In the genomic region with DNA sequence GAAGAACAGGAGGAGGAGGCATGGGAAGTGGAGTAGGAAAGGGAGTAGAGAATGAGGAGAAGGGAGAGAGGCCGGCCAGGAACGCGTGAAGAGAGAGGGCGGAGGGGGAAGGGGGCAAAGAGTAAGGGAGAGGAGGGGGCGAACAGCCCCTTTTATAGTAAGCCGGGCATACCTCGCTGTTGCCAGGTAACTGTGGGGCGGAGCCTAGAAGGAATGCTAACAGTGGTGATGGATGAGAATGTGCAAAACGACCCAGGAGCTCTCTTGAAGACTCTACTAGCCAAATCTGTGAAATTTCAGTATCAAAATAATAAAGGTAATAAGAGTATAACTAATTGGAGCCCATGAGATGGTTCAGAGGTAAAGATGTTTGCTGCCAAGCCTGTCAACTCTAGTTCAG, we compare ENCODE assay signal across 8 mouse cellular contexts. TPM values are rescaled to one million over a fixed set of nuclear protein-coding genes. Genes with fewer than 3 reads are reported as not detected.
DNase-seq lines count a peak whose midpoint lies in the region; ATAC-seq and TF ChIP-seq lines count a peak whose summit lies in the region.

No protein-coding gene starts in this region.

- H3K9ac ChIP-seq in heart, embryonic 15.5 days, result peak overlapping the region; percentile 79
- peak overlapping the region; percentile 89 for H3K9ac ChIP-seq in stomach, postnatal 0 days (ENCODE audit: low read length)

- WGBS in cerebellum, adult 2 months, result under 1% methylated on average over 9 of the region's 9 CpGs
- WGBS in heart, embryonic 15.5 days, result 2% methylated on average over 9 of the region's 9 CpGs
- WGBS in stomach, postnatal 0 days, result 0% methylated on average over 9 of the region's 9 CpGs

- no peak for TF ChIP-seq POLR2A in cerebellum, adult 2 months (IDR thresholded peaks at IDR 0.05; ENCODE audit: borderline replicate concordance, insufficient read depth, low read length)

- no peaks in the 10 kb centered on the region for H3K27me3 ChIP-seq in megakaryocyte, embryonic 14.5 days (replicated peaks)
- no peaks in the 10 kb centered on the region for H3K27me3 ChIP-seq in cerebellum, adult 2 months (ENCODE audit: control insufficient read depth, insufficient read depth, low read length)
- no peaks in the 10 kb centered on the region for H3K27me3 ChIP-seq in heart, embryonic 15.5 days
- no peaks in the 10 kb centered on the region for H3K27me3 ChIP-seq in stomach, postnatal 0 days (ENCODE audit: control insufficient read depth, insufficient read depth, low read length)

- H3K4me3 ChIP-seq in megakaryocyte, embryonic 14.5 days (replicated peaks), result peak overlapping the region; percentile 97
- peak overlapping the region; percentile 75 for H3K4me3 ChIP-seq in cerebellum, adult 2 months (replicated peaks; ENCODE audit: insufficient read depth, low read depth, low read length)
- H3K4me3 ChIP-seq in heart, embryonic 15.5 days, result peak overlapping the region; percentile 65
- peak overlapping the region; percentile 79 for H3K4me3 ChIP-seq in stomach, postnatal 0 days (ENCODE audit: low read depth, low read length)

- peak overlapping the region; percentile 75; the same call in 1 of the 2 replicates for H3K27ac ChIP-seq in cerebellum, adult 2 months (ENCODE audit: insufficient read depth, low read length)
- peak overlapping the region; percentile 88 for H3K27ac ChIP-seq in heart, embryonic 15.5 days
- H3K27ac ChIP-seq in stomach, postnatal 0 days (replicated peaks), result peak overlapping the region; percentile 96

- TF ChIP-seq EP300 in stomach, postnatal 0 days (optimal IDR thresholded peaks at IDR 0.05), result no peak

- DNase-seq in cerebellum, adult 2 months, result peak; percentile 23 to 38
- peak; percentile 25 to 56 for DNase-seq in kidney, postnatal 36 days
- peak; percentile 16 to 30 for DNase-seq in lung, postnatal 4 days
- DNase-seq in stomach, postnatal 0 days (ENCODE audit: low spot score), result peak; percentile 41

- H3K4me2 ChIP-seq in heart, embryonic 15.5 days, result peak overlapping the region; percentile 81
- H3K4me2 ChIP-seq in stomach, postnatal 0 days (replicated peaks; ENCODE audit: low read depth), result peak overlapping the region; percentile 87

- no peak for TF ChIP-seq CTCF in cerebellum, adult 2 months (IDR thresholded peaks at IDR 0.05; ENCODE audit: borderline replicate concordance, insufficient read depth, low read depth, low read length)
- TF ChIP-seq CTCF in stomach, postnatal 0 days (IDR thresholded peaks at IDR 0.05; ENCODE audit: low read depth), result no peak

- H3K9me3 ChIP-seq in megakaryocyte, embryonic 14.5 days, result no peaks in the 10 kb centered on the region
- H3K9me3 ChIP-seq in heart, embryonic 15.5 days (replicated peaks), result no peaks in the 10 kb centered on the region
- no peaks in the 10 kb centered on the region for H3K9me3 ChIP-seq in stomach, postnatal 0 days (ENCODE audit: control insufficient read depth, low read length)

- peaks cover 29% of the 10 kb centered on the region for H3K36me3 ChIP-seq in megakaryocyte, embryonic 14.5 days (replicated peaks; ENCODE audit: low read length)
- no peaks in the 10 kb centered on the region for H3K36me3 ChIP-seq in heart, embryonic 15.5 days
- no peaks in the 10 kb centered on the region for H3K36me3 ChIP-seq in stomach, postnatal 0 days (ENCODE audit: control insufficient read depth, insufficient read depth, low read length)

- ATAC-seq in megakaryocyte, adult 5-6 weeks (ENCODE audit: poor library complexity, severe bottlenecking), result no peak
- ATAC-seq in heart, embryonic 15.5 days (replicated peaks; ENCODE audit: insufficient number of reproducible peaks, insufficient read depth, low FRiP score, low read depth), result no peak
- peak; percentile 8 for ATAC-seq in stomach, postnatal 0 days (ENCODE audit: low FRiP score, low TSS enrichment)
- ATAC-seq in inflammation-experienced regulatory T-cells, adult 6 months, result no peak

- peaks cover 46% of the 10 kb centered on the region for H3K4me1 ChIP-seq in megakaryocyte, embryonic 14.5 days
- no peaks in the 10 kb centered on the region; the same call in none of the 2 replicates for H3K4me1 ChIP-seq in cerebellum, adult 2 months (ENCODE audit: control insufficient read depth, insufficient read depth, low read length)
- peaks cover 18% of the 10 kb centered on the region for H3K4me1 ChIP-seq in heart, embryonic 15.5 days (replicated peaks)
- no peaks in the 10 kb centered on the region for H3K4me1 ChIP-seq in stomach, postnatal 0 days (replicated peaks; ENCODE audit: control insufficient read depth, insufficient read depth)

RNA-seq across cellular contexts. Expression of a gene that starts 0.6 kb away (rescaled TPM):
- polyA plus RNA-seq in megakaryocyte, embryonic 14.5 days (2012; ENCODE audit: insufficient read depth, low replicate concordance), result 1.8 TPM in 1 of 2 replicates, not detected in the other
- 14.0 and 14.4 TPM in 2 replicates for total RNA-seq in megakaryocyte, adult 5-6 weeks (2015)
- 12.3 and 12.7 TPM in 2 replicates for total RNA-seq in megakaryocyte, adult 5-6 weeks (2017)
- polyA plus RNA-seq in cerebellum, adult 2 months (2012; rRNA removed), result 38.1 and 39.3 TPM in 2 replicates
- polyA plus RNA-seq in heart, embryonic 15.5 days (2015; fragmentation: Nextera tagmentation; extraction: Ambion mirVana), result 25.9 and 30.2 TPM in 2 replicates
- 19.4 and 20.9 TPM in 2 replicates for polyA plus RNA-seq in stomach, postnatal 0 days (2015; fragmentation: Nextera tagmentation; extraction: Ambion mirVana)
- 10 to 100 TPM; 16.8 to 28.4 (median 21.9) TPM for polyA plus RNA-seq in inflammation-experienced regulatory T-cells, adult 6 months (2017; shearing (Covaris generic))

RNA-seq across cellular contexts. Expression of a gene that starts 35.3 kb away (rescaled TPM):
- 0.11 TPM in 1 of 2 replicates, not detected in the other for polyA plus RNA-seq in megakaryocyte, embryonic 14.5 days (2012; ENCODE audit: insufficient read depth, low replicate concordance)
- 0.71 and 0.75 TPM in 2 replicates for total RNA-seq in megakaryocyte, adult 5-6 weeks (2015)
- total RNA-seq in megakaryocyte, adult 5-6 weeks (2017), result 0.81 and 0.88 TPM in 2 replicates
- 3.8 and 4.0 TPM in 2 replicates for polyA plus RNA-seq in cerebellum, adult 2 months (2012; rRNA removed)
- 0.10 and 0.28 TPM in 2 replicates for polyA plus RNA-seq in heart, embryonic 15.5 days (2015; fragmentation: Nextera tagmentation; extraction: Ambion mirVana)
- polyA plus RNA-seq in stomach, postnatal 0 days (2015; fragmentation: Nextera tagmentation; extraction: Ambion mirVana), result 9.4 and 11.0 TPM in 2 replicates
- under 1 TPM in 2 of 3 experiments, not detected in 1; 0.12 to 0.28 TPM for polyA plus RNA-seq in inflammation-experienced regulatory T-cells, adult 6 months (2017; shearing (Covaris generic))

RNA-seq across cellular contexts. Expression of a gene that starts 43.8 kb away (rescaled TPM):
- 16.4 and 34.1 TPM in 2 replicates for polyA plus RNA-seq in megakaryocyte, embryonic 14.5 days (2012; ENCODE audit: insufficient read depth, low replicate concordance)
- total RNA-seq in megakaryocyte, adult 5-6 weeks (2015), result 9.6 and 11.5 TPM in 2 replicates
- 27.5 and 30.4 TPM in 2 replicates for total RNA-seq in megakaryocyte, adult 5-6 weeks (2017)
- polyA plus RNA-seq in cerebellum, adult 2 months (2012; rRNA removed), result 201 and 206 TPM in 2 replicates
- 42.3 and 54.6 TPM in 2 replicates for polyA plus RNA-seq in heart, embryonic 15.5 days (2015; fragmentation: Nextera tagmentation; extraction: Ambion mirVana)
- polyA plus RNA-seq in stomach, postnatal 0 days (2015; fragmentation: Nextera tagmentation; extraction: Ambion mirVana), result 69.3 and 73.9 TPM in 2 replicates
- 10 to 100 TPM; 84.8 to 90.3 (median 87.8) TPM for polyA plus RNA-seq in inflammation-experienced regulatory T-cells, adult 6 months (2017; shearing (Covaris generic))

RNA-seq across cellular contexts. Expression of a gene that starts 51.9 kb away (rescaled TPM):
- polyA plus RNA-seq in megakaryocyte, embryonic 14.5 days (2012; ENCODE audit: insufficient read depth, low replicate concordance), result 4.1 and 7.0 TPM in 2 replicates
- total RNA-seq in megakaryocyte, adult 5-6 weeks (2015), result 4.8 and 5.7 TPM in 2 replicates
- 2.0 and 2.8 TPM in 2 replicates for total RNA-seq in megakaryocyte, adult 5-6 weeks (2017)
- 103 and 106 TPM in 2 replicates for polyA plus RNA-seq in cerebellum, adult 2 months (2012; rRNA removed)
- 9.4 and 11.4 TPM in 2 replicates for polyA plus RNA-seq in heart, embryonic 15.5 days (2015; fragmentation: Nextera tagmentation; extraction: Ambion mirVana)
- polyA plus RNA-seq in stomach, postnatal 0 days (2015; fragmentation: Nextera tagmentation; extraction: Ambion mirVana), result 2.4 and 2.7 TPM in 2 replicates
- not detected for polyA plus RNA-seq in inflammation-experienced regulatory T-cells, adult 6 months (2017; shearing (Covaris generic))
